Mouse (Mus musculus): ENCODE results near the gene Unc93b1. TPM values are rescaled to one million over a fixed set of nuclear protein-coding genes. Genes with fewer than 3 reads are reported as not detected.

Gene Unc93b1
- 4.5 and 6.2 TPM in 2 replicates for polyA plus RNA-seq (2014; fragmentation: Nextera tagmentation; extraction: Ambion mirVana)

DNA sequence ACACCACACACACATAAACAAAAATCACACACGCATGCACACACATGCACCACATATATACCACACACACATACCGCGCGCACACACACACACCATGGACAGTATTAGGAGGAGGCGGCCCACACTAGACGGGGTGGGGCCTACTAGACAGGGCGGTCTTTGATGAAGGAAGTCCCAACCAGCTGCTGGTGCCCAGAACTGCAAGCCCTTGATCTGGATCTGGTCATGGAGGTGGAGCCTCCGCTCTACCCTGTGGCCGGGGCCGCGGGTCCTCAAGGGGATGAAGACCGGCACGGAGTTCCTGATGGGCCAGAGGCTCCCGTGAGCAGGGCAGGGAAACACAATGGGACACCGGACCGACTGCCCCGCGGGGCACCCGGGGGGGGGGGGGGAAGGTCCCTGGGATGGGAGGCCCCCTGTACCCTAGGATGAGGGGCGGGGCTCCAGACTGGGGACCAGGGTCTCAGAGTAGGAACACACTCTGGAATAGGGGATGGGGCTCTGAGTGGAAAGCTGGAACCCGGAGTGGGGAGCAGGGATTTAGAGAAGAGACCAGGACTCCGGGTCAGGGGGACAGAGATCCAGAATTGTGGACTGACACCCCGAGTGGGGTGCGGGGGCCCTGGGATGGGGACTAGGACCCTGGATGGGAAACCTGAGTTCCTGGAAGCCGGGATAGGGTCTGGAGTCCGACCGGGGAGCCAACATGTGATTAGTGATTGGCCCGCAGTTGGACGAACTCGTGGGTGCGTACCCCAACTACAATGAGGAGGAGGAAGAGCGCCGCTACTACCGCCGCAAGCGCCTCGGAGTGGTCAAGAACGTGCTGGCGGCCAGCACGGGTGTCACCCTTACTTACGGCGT lies at the start of gene Unc93b1:
Gene Unc93b1 (plus strand): TSS at position 155 of the 864 bp plus-strand sequence.
- WGBS (ENCODE audit: insufficient replicate concordance) = 5% methylated on average over 42 of the region's 42 CpGs
- peak; percentile 47 for ATAC-seq (replicated peaks; ENCODE audit: insufficient number of reproducible peaks, low FRiP score, low TSS enrichment)
- Histone ChIP-seq H3K4me1 (ENCODE audit: control insufficient read depth, insufficient read depth, low read length) (peaks cover 10% of the 10 kb centered on the region), H3K9me3 (replicated peaks; ENCODE audit: control insufficient read depth, low read length) (no peaks in the 10 kb centered on the region), H3K4me3 (ENCODE audit: low read depth, low read length) (peak within 1 kb of the TSS; percentile 54), H3K27ac (ENCODE audit: low read depth, low read length) (no peak within 1 kb of the TSS), H3K27me3 (ENCODE audit: control insufficient read depth, insufficient read depth, low read length) (peaks cover 3% of the 10 kb centered on the region), H3K4me2 (peak within 1 kb of the TSS; percentile 93), H3K36me3 (ENCODE audit: control insufficient read depth, insufficient read depth, low read length) (no peaks in the 10 kb centered on the region), H3K9ac (ENCODE audit: low read depth, low read length) (peak within 1 kb of the TSS; percentile 73)

GRCm38 (mm10) chr19:3889096-3889495 lies 45.9 kb upstream of the Unc93b1 start:
- peaks cover 13% of the 10 kb centered on the region for H3K36me3 ChIP-seq (ENCODE audit: control insufficient read depth, insufficient read depth, low read length)

DNA sequence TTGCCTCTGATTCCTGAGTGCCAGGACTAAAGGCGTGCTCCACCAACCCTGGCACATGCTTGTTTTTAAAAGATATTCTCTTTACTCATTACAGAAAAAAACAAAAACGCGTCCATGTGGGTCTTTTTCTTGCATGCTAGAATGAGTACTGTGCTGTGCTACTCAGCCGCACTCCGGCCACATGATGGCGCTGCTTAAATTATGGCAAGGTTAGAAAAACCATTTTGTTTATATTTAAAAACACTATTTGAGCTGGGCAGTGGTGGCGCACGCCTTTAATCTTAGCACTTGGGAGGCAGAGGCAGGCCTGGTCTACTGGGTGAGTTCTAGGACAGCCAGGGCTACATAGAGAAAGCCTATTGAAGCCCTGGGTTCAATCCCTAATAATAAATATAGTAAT lies 44.8 kb upstream of the Unc93b1 start:
- WGBS (ENCODE audit: insufficient replicate concordance) = 84% methylated on average over 8 of the region's 8 CpGs
- no peak for ATAC-seq (replicated peaks; ENCODE audit: insufficient number of reproducible peaks, low FRiP score, low TSS enrichment)
- Histone ChIP-seq H3K36me3 (ENCODE audit: control insufficient read depth, insufficient read depth, low read length) (peaks cover 16% of the 10 kb centered on the region), H3K4me2 (no peak overlapping the region), H3K27ac (ENCODE audit: low read depth, low read length) (no peak overlapping the region), H3K9me3 (replicated peaks; ENCODE audit: control insufficient read depth, low read length) (no peaks in the 10 kb centered on the region), H3K4me1 (ENCODE audit: control insufficient read depth, insufficient read depth, low read length) (peaks cover 5% of the 10 kb centered on the region; the same call in 1 of the 2 replicates), H3K27me3 (ENCODE audit: control insufficient read depth, insufficient read depth, low read length) (no peaks in the 10 kb centered on the region), H3K9ac (ENCODE audit: low read depth, low read length) (no peak overlapping the region), H3K4me3 (ENCODE audit: low read depth, low read length) (no peak overlapping the region)

More at GRCm38 (mm10) chr19:3889096-3889495, 45.9 kb upstream of the Unc93b1 start:
- no peaks in the 10 kb centered on the region for H3K9me3 ChIP-seq (replicated peaks; ENCODE audit: control insufficient read depth, low read length)
- 87% methylated on average over 5 of the region's 5 CpGs for WGBS (ENCODE audit: insufficient replicate concordance)
- no peaks in the 10 kb centered on the region for H3K27me3 ChIP-seq (ENCODE audit: control insufficient read depth, insufficient read depth, low read length)
- H3K4me2 ChIP-seq = no peak overlapping the region
- no peak for ATAC-seq (replicated peaks; ENCODE audit: insufficient number of reproducible peaks, low FRiP score, low TSS enrichment)
- no peak overlapping the region for H3K9ac ChIP-seq (ENCODE audit: low read depth, low read length)
- H3K4me1 ChIP-seq (ENCODE audit: control insufficient read depth, insufficient read depth, low read length) = peaks cover 12% of the 10 kb centered on the region
- H3K27ac ChIP-seq (ENCODE audit: low read depth, low read length) = no peak overlapping the region
- no peak overlapping the region for H3K4me3 ChIP-seq (ENCODE audit: low read depth, low read length)

GRCm38 (mm10) chr19:3893545-3894116 lies 41.4 kb upstream of the Unc93b1 start:
- Histone ChIP-seq H3K4me1 (ENCODE audit: control insufficient read depth, insufficient read depth, low read length) (peaks cover 6% of the 10 kb centered on the region; the same call in 1 of the 2 replicates), H3K9me3 (replicated peaks; ENCODE audit: control insufficient read depth, low read length) (no peaks in the 10 kb centered on the region), H3K4me2 (no peak overlapping the region), H3K27me3 (ENCODE audit: control insufficient read depth, insufficient read depth, low read length) (no peaks in the 10 kb centered on the region), H3K27ac (ENCODE audit: low read depth, low read length) (no peak overlapping the region), H3K36me3 (ENCODE audit: control insufficient read depth, insufficient read depth, low read length) (peaks cover 18% of the 10 kb centered on the region), H3K9ac (ENCODE audit: low read depth, low read length) (no peak overlapping the region), H3K4me3 (ENCODE audit: low read depth, low read length) (no peak overlapping the region)
- 58% methylated on average over 4 of the region's 4 CpGs for WGBS (ENCODE audit: insufficient replicate concordance)
- ATAC-seq (replicated peaks; ENCODE audit: insufficient number of reproducible peaks, low FRiP score, low TSS enrichment) = no peak

DNA sequence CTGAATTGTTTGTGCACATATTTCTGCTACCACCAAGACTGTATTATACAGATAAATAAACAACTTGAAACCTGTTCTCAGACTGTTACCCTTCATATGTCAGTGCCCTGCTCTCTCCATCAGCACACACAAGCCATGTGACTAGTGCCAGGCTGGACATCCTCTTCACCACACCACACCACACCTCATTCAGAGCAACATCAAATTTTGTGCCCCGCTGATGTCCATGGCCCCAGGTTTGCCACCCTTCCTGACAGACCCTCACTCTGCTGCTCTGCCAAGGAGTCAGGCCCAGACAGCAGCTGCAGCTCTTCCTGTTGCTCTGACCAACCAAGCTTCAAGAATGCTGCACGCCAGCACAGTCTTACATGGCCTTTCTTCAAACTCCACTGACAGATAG lies 40.7 kb upstream of the Unc93b1 start:
- no peak overlapping the region for H3K27ac ChIP-seq (ENCODE audit: low read depth, low read length)
- no peak for ATAC-seq (replicated peaks; ENCODE audit: insufficient number of reproducible peaks, low FRiP score, low TSS enrichment)
- 87% methylated on average over 2 of the region's 2 CpGs for WGBS (ENCODE audit: insufficient replicate concordance)
- peaks cover 12% of the 10 kb centered on the region for H3K36me3 ChIP-seq (ENCODE audit: control insufficient read depth, insufficient read depth, low read length)
- H3K9ac ChIP-seq (ENCODE audit: low read depth, low read length) = no peak overlapping the region
- no peak overlapping the region for H3K4me2 ChIP-seq
- no peak overlapping the region for H3K4me3 ChIP-seq (ENCODE audit: low read depth, low read length)
- H3K4me1 ChIP-seq (ENCODE audit: control insufficient read depth, insufficient read depth, low read length) = peaks cover 6% of the 10 kb centered on the region; the same call in 1 of the 2 replicates
- H3K27me3 ChIP-seq (ENCODE audit: control insufficient read depth, insufficient read depth, low read length) = no peaks in the 10 kb centered on the region
- no peaks in the 10 kb centered on the region for H3K9me3 ChIP-seq (replicated peaks; ENCODE audit: control insufficient read depth, low read length)

GRCm38 (mm10) chr19:3895171-3895631 lies 39.8 kb upstream of the Unc93b1 start:
- no peak overlapping the region for H3K4me2 ChIP-seq
- WGBS (ENCODE audit: insufficient replicate concordance) = 32% methylated on average over 3 of the region's 3 CpGs
- H3K27me3 ChIP-seq (ENCODE audit: control insufficient read depth, insufficient read depth, low read length) = no peaks in the 10 kb centered on the region
- peaks cover 6% of the 10 kb centered on the region; the same call in 1 of the 2 replicates for H3K4me1 ChIP-seq (ENCODE audit: control insufficient read depth, insufficient read depth, low read length)
- no peak overlapping the region for H3K4me3 ChIP-seq (ENCODE audit: low read depth, low read length)
- H3K27ac ChIP-seq (ENCODE audit: low read depth, low read length) = no peak overlapping the region
- no peak for ATAC-seq (replicated peaks; ENCODE audit: insufficient number of reproducible peaks, low FRiP score, low TSS enrichment)
- H3K9ac ChIP-seq (ENCODE audit: low read depth, low read length) = no peak overlapping the region
- no peaks in the 10 kb centered on the region for H3K9me3 ChIP-seq (replicated peaks; ENCODE audit: control insufficient read depth, low read length)
- peaks cover 8% of the 10 kb centered on the region; the same call in 1 of the 2 replicates for H3K36me3 ChIP-seq (ENCODE audit: control insufficient read depth, insufficient read depth, low read length)

DNA sequence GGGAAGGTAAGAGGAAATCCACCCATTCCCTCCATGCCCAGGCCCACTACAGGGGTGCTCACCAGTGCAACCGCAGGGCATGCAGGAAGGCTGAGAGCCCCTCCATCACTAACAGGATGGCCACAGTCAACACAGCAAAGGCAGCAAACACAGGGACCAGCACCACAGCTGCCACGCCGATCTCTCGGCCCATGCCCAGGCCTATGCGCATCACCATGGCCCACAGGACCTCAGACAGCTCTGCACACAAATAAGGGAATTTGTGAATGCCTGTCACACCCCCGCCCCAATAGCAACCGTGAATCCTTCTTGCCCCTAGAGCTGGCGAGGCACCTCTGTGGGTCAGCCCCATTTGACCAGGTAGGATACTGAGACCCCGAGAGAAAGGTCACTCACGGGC lies 38.8 kb upstream of the Unc93b1 start:
- Histone ChIP-seq H3K4me1 (ENCODE audit: control insufficient read depth, insufficient read depth, low read length) (peaks cover 6% of the 10 kb centered on the region; the same call in 1 of the 2 replicates), H3K4me3 (ENCODE audit: low read depth, low read length) (no peak overlapping the region), H3K36me3 (ENCODE audit: control insufficient read depth, insufficient read depth, low read length) (peaks cover 8% of the 10 kb centered on the region; the same call in 1 of the 2 replicates), H3K27me3 (ENCODE audit: control insufficient read depth, insufficient read depth, low read length) (no peaks in the 10 kb centered on the region), H3K27ac (ENCODE audit: low read depth, low read length) (no peak overlapping the region), H3K9ac (ENCODE audit: low read depth, low read length) (no peak overlapping the region), H3K9me3 (replicated peaks; ENCODE audit: control insufficient read depth, low read length) (no peaks in the 10 kb centered on the region), H3K4me2 (no peak overlapping the region)
- ATAC-seq (replicated peaks; ENCODE audit: insufficient number of reproducible peaks, low FRiP score, low TSS enrichment) = no peak
- 90% methylated on average over 10 of the region's 10 CpGs for WGBS (ENCODE audit: insufficient replicate concordance)

- no peak overlapping the region for H3K9ac ChIP-seq (ENCODE audit: low read depth, low read length)
- no peaks in the 10 kb centered on the region for H3K27me3 ChIP-seq (ENCODE audit: control insufficient read depth, insufficient read depth, low read length)
- H3K36me3 ChIP-seq (ENCODE audit: control insufficient read depth, insufficient read depth, low read length) = peaks cover 17% of the 10 kb centered on the region; the same call in 1 of the 2 replicates
- no peak overlapping the region for H3K27ac ChIP-seq (ENCODE audit: low read depth, low read length)
- ATAC-seq (replicated peaks; ENCODE audit: insufficient number of reproducible peaks, low FRiP score, low TSS enrichment) = no peak
- peaks cover 6% of the 10 kb centered on the region; the same call in 1 of the 2 replicates for H3K4me1 ChIP-seq (ENCODE audit: control insufficient read depth, insufficient read depth, low read length)
- 87% methylated on average over 5 of the region's 5 CpGs for WGBS (ENCODE audit: insufficient replicate concordance)
- no peak overlapping the region for H3K4me3 ChIP-seq (ENCODE audit: low read depth, low read length)
- no peak overlapping the region for H3K4me2 ChIP-seq
- H3K9me3 ChIP-seq (replicated peaks; ENCODE audit: control insufficient read depth, low read length) = no peaks in the 10 kb centered on the region
These were observed 37.4 kb upstream of the Unc93b1 start for GRCm38 (mm10) chr19:3897557-3897956.

Measured in heart, embryonic 11.5 days (tissue).